Mouse (Mus musculus) heart, embryonic 15.5 days (tissue): ENCODE data around the gene Gm14743. TPM values are rescaled to one million over a fixed set of nuclear protein-coding genes. Genes with fewer than 3 reads are reported as not detected.
"Not testable (repeated sequence)": the region's sequence is repeated elsewhere in the genome, so short reads cannot be mapped to it uniquely, and the experiment has no call there.

Source experiments
- ATAC-seq: fragments of 200-750 bp; cut with Nextera tagmentation; replicated peaks from 2 replicates; pipeline ENCODE4 v1.8.0; 2017; ENCODE audit warnings: low read depth, moderate TSS enrichment; ENCODE audit not compliant: insufficient number of reproducible peaks, insufficient read depth, low FRiP score
- H3K27ac ChIP-seq: fragments of 300-500 bp; sonication (generic); 2 replicates; pipeline ENCODE4 v1.5.1; 2015; ENCODE audit warnings: mild to moderate bottlenecking, inconsistent platforms
- H3K27me3 ChIP-seq: fragments of 300-500 bp; sonication (generic); 2 replicates; pipeline ENCODE4 v1.6.1; 2015; ENCODE audit warnings: inconsistent platforms
- H3K36me3 ChIP-seq: fragments of 300-500 bp; sonication (generic); 2 replicates; pipeline ENCODE4 v1.6.1; 2015; ENCODE audit warnings: mild to moderate bottlenecking, inconsistent platforms
- H3K4me1 ChIP-seq: fragments of 300-500 bp; sonication (generic); replicated peaks from 2 replicates; pipeline ENCODE4 v1.6.1; 2015; ENCODE audit warnings: inconsistent platforms
- H3K4me2 ChIP-seq: fragments of 300-500 bp; sonication (generic); 2 replicates; pipeline ENCODE4 v1.6.1; 2015; ENCODE audit warnings: inconsistent platforms, mild to moderate bottlenecking, moderate library complexity
- H3K4me3 ChIP-seq: fragments of 300-500 bp; sonication (generic); 2 replicates; pipeline ENCODE4 v1.5.1; 2015; ENCODE audit warnings: mild to moderate bottlenecking, inconsistent platforms
- H3K9ac ChIP-seq: fragments of 300-500 bp; sonication (generic); 2 replicates; pipeline ENCODE4 v1.6.1; 2015; ENCODE audit warnings: mild to moderate bottlenecking, inconsistent platforms
- H3K9me3 ChIP-seq: fragments of 300-500 bp; sonication (generic); replicated peaks from 2 replicates; pipeline ENCODE4 v1.6.1; 2016; ENCODE audit warnings: inconsistent platforms
- WGBS: fragments of 180-500 bp; shearing (Covaris S2); methylation state at CpG from one replicate; pipeline ENCODE4 v1.1.7; 2015; ENCODE audit warnings: mixed read lengths; 5-methylcytosine and 5-hydroxymethylcytosine counted together
- polyA plus RNA-seq: library from polyadenylated mRNA; unstranded; fragments of >200 nt; fragmentation: Nextera tagmentation; extraction: Ambion mirVana; gene quantifications from 2 replicates; pipeline ENCODE4 v1.2.1, GENCODE M21; 2015

The Gm14743 gene
- polyA plus RNA-seq, result not detected in 2 replicates

DNA sequence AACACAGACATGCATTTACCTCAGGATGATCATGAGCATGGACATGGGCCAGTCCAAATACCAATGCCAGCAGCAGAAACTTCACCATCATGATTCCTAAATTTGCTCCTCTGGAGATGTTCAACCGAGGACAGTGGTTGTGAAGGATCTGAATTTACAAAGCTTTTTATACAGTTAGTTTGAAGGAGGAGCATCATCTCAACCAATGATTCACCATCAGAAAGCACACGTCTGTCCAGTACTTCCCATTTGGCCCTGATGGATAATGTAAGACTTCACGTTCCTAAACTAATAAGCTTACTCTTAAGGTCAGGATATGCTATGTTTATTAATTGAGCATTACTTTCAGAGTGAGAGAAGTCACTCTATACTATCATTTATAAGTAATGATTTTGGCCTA is at the start of gene Gm14743:
TSS of gene Gm14743 (minus strand) at position 101 of the 400 bp plus-strand sequence.
- not testable (repeated sequence) for H3K4me3 ChIP-seq, H3K27ac ChIP-seq, ATAC-seq, H3K9ac ChIP-seq, H3K9me3 ChIP-seq, H3K36me3 ChIP-seq, H3K4me1 ChIP-seq, H3K4me2 ChIP-seq, H3K27me3 ChIP-seq
- WGBS, result no CpG with 5 or more reads among the region's 3 CpGs

- Histone ChIP-seq H3K9me3 (no peaks in the 10 kb centered on the region), H3K27me3 (no peaks in the 10 kb centered on the region), H3K27ac (no peak overlapping the region), H3K36me3 (no peaks in the 10 kb centered on the region), H3K4me3 (no peak overlapping the region), H3K9ac (no peak overlapping the region), H3K4me2 (no peak overlapping the region), H3K4me1 (no peaks in the 10 kb centered on the region)
- ATAC-seq, result no peak
- WGBS, result 91% methylated on average over 5 of the region's 5 CpGs
Measured at GRCm38 (mm10) chrX:78202829-78203228, 42.9 kb downstream of the Gm14743 start.

- H3K4me1 ChIP-seq, H3K4me3 ChIP-seq, ATAC-seq, H3K4me2 ChIP-seq, H3K27ac ChIP-seq, H3K9me3 ChIP-seq, H3K36me3 ChIP-seq, H3K27me3 ChIP-seq, H3K9ac ChIP-seq: not testable (repeated sequence)
- WGBS, result 47% methylated on average over 1 of the region's 1 CpGs
Measured at GRCm38 (mm10) chrX:78202220-78202619, 43.5 kb downstream of the Gm14743 start.

Other genes starting within 250 kb of the Gm14743 start
- gene Obp1a, start 154.5 kb downstream of the Gm14743 start, polyA plus RNA-seq, result not detected in 2 replicates
- gene Gm5938, start 120.5 kb downstream of the Gm14743 start, polyA plus RNA-seq, result not detected in 2 replicates
- not detected in 2 replicates for gene Obp1b, start 59.1 kb downstream of the Gm14743 start, polyA plus RNA-seq
- not detected in 2 replicates for gene 4930480E11Rik, start 123.7 kb upstream of the Gm14743 start, polyA plus RNA-seq